Mouse (Mus musculus): ENCODE results near the gene Ehmt1.
A peak's percentile ranks its signal among the peaks of the same experiment; 100 is the strongest.

Ehmt1 gene

DNA sequence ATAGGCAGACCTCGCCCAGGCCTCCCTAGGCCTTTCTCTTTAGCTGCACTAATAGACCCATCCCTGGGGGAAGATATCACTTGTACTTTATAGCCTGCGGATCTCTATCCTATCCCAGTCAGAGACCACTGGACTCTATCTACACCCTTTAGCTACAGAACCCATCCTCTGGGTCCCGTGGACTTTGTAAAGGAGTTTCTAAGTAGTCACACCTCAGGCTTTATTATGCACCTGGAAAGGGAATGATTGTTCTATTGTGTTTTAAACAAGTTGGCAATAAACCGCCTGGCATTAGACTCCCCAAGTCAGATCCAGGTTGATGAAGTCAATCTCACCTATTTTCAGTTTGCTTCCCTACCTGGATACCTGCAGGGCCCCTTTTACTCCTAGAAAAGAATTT lies 7.2 kb downstream of the Ehmt1 start:
- DNase-seq (ENCODE audit: low spot score): no peak

DNA sequence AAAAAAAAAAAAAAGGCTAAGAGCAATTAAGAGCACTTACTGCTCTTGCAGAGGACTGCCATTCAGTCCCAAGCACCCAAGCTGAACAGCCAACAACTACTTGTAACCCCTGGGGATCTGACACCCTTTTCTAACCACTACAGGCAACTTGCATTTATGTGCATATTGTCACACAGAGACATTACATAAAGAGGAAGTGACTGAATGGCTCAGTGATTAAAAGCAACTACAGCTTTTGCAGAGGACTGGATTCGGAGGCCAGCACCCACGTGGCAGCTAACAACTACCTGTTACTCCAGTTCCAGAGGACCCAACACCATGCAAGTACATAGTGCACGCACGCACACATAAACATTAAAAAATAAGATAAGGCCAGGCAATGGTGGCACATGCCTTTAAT lies 8.9 kb downstream of the Ehmt1 start:
- DNase-seq (ENCODE audit: low spot score): no peak

DNA sequence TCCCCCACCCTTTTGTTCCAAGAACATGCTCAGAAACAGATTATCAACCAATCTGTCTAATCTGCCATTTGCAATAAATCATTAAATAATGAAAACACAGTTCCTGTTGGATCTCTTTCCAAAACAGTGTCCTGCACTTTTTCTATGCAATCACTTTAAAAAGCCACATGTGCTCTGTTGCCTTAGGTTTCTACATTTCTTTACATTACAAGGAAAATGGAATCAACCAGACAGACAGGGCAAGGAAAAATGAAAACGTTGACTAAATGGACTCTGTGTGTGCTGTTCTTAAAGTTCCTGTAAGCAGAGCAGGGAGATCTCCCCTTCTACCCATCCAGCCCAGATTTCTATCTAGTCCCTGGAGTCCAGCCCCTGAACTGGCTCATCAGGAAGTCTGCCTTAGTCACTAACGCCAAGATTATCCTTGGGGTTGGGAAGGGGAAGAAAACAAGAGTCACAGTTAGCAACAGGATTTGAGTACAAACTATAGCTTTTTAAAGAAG lies 13.7 kb downstream of the Ehmt1 start:
- DNase-seq (ENCODE audit: low spot score): peak; percentile 12

DNA sequence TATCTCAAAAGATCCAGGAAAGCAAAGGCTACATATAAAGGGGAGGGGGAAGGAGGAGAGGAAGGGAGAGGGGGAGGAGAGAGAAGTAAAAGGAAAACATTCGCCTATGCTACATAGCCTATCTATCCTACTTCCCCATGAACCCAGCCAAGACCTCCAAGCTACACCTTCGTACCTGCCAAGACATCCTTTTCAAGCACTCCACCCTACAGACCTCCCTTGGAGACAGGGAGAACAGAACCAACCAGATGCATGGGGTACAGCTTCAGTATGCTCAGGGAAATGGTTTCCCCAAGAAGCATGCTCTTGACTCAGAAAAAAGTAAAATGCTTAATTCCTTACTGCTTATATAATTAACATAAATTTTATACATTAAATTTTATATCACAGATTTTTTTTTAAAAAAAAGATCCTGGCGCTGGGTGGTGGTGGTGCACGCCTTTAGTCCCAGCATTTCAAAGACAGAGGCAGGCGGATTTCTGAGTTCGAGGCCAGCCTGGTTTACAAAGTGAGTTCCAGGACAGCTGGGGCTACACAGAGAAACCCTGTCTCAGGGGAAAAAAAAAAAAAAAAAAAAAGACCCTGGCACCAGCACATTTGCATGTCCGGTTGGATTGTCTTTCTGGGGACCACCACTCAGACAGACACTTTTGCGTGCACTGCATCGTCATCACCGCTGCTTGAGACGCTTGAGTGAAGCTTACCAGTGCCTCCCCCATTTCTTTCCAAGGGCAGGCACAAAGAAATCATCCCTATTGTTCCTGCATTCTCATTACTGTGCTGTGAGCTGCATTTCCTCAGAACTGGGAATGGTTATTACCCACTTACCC lies 14.4 kb downstream of the Ehmt1 start:
- peak; percentile 52 for DNase-seq (ENCODE audit: low spot score)

DNA sequence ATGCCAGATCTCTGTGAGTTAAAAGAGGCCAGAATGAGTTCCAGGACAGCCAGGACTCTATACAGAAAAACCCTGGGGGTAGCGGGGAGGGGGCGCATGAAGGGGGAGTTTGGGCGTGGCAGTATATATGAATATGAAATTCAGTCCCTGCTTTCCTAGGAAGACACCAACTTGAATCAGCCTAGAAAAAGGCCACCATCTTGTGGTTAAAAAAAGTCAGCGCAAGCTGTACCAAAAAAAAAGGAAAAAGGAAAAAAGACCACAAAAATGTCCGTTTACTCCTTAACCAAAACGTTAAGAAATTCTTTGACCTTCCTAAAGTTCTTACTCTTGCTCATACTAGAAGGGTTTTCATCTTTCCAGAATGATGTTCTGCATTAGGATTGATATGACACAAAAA lies 16.4 kb downstream of the Ehmt1 start:
- DNase-seq (ENCODE audit: low spot score): no peak

DNA sequence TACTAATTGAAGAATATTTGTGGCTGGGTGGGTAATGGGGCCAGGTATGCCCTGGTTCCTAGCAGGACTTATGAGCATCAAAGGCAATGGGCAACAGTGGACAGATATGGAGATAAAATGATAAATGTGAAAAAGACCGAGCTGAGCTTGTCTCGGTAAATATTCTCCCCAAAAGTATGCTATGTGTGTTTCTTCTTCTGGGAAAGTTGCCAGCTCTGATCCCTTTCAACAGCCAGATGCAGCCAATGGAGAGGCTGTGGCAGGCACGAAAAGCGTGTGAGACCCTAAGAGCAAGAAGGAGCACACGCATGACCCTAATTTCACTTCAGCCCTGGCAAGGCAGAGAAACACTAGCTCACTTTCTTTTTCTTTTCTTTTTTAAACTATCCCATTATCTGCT lies 18.4 kb downstream of the Ehmt1 start:
- no peak for DNase-seq (ENCODE audit: low spot score)

DNA sequence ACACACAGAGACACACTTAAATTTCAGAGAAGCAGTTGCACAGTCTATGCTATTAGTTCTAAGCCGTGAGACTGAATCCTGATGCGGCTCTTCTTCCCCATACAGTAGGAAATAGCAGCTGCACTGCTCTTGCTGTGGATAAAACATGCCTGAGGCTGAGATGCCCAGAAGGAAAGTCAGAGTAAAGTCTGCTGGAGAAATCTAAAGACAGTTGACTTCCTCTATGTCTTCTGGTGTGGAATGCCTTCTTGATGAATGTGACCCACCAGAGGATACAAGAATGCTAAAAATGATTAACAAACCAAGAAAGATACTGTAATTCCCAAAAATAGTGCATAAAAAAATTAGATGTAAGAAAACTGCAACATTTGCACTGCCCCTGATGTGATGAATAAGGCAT lies 20.1 kb downstream of the Ehmt1 start:
- no peak for DNase-seq (ENCODE audit: low spot score)

DNA sequence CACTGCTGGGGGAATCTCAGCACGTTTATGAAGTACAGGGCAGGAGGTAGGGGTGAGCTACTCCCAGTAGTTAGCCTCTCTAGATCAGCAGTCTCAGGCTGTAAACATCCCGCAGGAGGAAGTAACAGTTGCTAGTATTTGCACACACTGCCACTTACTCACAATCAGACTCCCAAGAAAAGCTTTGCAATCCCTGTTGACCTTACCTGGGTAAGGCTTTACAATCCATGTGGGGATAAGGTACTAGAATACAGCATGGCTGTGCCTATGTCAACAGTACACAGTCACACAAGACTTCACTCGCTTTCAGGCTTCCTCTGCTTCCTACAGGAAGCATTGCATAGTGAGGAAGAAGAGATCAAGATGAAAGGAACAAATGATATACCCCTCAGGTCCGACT lies 22.7 kb downstream of the Ehmt1 start:
- no peak for DNase-seq (ENCODE audit: low spot score)

DNA sequence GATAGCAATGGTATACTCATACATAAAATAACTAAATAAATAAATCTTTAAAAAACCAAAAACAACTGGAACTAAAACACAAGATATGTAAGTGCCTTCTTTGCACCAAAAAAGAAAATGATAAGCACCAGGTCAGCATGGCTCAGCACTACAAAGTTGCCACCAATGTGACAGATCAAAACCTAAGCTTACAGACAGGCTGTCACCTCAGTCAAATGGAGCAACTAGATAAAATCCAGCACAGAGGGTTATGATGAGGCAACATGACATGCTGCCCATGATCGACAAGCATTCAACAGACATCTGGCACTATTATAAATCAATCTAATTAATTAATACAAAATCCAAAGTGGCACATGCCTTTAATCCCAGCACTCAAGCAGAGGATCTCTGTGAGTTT lies 25.2 kb downstream of the Ehmt1 start:
- no peak for DNase-seq (ENCODE audit: low spot score)

DNA sequence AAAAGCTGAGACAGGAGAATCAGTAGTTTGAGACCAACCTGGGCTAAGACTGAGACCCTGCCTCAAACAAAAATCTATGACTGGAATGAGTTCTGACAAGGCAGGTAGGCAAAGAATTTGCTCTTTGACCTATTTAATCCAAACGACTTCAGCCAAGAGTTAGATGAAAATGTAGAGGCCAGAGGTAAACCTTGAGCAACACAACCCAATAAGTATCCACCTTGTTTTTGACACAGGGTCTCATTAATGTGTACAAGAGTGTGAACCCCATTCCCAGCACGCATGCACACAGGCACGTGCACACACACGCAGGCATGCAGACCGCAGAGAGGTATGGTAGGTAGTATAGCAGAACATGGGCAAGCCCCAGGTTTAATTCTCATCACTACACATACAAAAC lies 27.1 kb downstream of the Ehmt1 start:
- DNase-seq (ENCODE audit: low spot score): no peak

DNA sequence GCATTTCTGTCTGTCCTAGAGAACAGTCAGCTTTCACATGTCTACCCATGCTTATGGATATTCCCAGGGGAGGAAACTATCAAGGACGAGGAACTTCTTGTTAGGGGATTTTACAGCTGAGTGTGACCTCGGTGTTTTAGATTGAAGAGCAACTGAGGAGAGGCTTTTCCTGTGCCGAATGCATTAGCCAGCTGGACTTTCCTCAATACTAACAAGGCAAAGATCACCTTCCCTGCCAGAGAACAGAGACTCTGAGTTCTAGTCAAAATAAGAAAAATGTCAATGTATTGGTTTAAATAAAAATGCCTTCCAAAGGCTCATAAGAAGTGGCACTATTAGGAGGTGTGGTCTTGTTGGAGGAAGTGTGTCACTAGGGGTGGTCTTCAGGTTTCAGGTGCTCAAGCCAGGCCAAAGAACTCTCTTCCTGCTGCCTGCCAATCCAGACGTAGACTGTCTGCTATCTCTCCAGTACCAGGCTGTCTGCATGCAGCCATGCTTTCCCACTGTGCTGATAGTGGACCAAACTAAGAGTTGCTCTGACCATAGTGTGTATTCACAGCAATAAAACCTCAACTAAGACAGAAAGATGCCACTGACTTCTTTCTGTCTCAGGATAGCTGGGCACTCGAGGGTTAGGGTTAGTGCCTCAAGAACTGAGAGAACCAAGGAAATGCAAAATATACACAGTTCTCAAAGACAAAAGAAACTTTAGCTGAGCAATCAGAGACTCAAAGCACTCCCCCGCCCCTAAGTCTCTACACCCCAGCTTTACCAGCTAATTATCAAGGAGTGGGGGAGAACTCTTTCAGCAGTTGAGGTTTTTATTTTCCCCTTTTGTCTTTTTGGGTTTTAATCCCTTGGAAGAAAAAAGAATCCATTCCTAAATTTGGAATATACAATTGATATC lies 28.6 kb downstream of the Ehmt1 start:
- DNase-seq (ENCODE audit: low spot score): no peak

DNA sequence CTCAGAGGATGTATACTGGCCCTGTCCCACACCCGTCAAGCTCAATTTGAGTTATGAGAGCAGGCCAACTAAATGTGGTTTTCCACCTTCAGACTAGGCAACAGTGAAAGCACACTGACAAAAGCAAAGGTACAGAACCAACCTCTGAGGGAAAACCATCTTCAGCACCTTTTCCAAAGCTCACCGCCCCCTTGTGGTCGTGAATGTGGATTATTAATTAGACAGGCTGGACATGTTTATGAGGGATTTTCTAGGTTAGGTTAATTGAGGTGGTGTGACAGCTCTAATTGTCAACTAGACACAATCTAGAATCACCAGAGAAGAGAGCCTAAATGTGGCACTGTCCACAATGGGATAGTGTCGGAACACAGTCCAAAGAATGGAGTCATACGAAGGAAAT lies 30.5 kb downstream of the Ehmt1 start:
- no peak for DNase-seq (ENCODE audit: low spot score)

DNA sequence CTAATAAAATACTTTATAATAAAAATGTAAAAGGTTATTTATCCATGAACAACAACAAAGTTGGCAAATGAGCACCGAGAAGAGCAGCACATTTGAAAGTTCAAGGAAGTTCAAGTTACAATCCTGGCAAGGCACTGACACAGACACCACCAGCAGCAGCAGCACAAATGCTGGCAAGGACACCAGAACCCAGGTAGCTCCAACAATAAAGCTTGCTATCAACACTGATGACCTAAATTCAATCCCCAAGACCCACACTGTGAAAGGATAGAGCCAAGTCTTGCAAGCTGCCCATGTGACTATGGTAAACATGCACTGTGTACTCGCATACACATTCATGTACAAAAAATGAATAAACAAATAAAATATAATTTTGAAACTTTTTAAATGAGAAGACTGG lies 38.7 kb downstream of the Ehmt1 start:
- no peak for DNase-seq (ENCODE audit: low spot score)

DNA sequence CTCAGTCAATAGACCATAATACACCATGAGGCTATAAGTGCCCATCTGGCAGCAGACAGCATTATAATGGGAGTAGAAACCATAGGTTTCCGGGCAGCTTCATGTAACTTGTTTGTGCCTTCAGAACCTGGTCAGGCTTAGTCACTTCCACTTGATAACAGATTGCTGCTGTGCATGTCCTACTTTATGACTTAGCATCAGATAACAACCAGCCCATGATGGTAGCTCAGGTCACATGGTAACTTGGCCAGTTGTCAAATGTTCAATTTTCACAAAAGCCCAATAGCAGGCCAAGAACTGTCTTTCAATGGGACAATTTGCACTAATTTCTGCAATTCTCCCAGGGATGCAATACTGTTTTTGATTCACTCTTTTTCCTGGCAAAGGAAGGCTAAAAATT lies 48.5 kb downstream of the Ehmt1 start:
- DNase-seq (ENCODE audit: low spot score): no peak

DNA sequence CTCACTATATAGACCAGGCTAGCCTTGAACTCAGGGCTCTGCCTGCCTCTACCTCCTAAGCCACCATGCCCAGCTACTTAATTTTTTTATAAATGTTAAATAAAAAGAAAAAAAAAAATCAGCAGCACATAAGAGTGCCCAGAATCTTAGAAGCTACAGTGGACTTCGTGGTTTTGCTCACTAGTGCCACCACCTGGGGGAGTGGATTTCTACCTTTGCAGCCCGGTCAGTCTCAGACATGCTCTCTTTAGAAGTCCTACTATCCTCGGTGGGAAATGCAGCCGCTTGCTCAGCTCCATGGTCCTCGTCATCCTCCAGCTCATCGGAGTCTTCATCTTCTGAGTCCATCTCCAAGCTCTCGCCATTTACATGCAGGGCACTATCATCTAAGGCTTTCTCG lies 56.4 kb downstream of the Ehmt1 start:
- peak; percentile 16 for DNase-seq (ENCODE audit: low spot score)

DNA sequence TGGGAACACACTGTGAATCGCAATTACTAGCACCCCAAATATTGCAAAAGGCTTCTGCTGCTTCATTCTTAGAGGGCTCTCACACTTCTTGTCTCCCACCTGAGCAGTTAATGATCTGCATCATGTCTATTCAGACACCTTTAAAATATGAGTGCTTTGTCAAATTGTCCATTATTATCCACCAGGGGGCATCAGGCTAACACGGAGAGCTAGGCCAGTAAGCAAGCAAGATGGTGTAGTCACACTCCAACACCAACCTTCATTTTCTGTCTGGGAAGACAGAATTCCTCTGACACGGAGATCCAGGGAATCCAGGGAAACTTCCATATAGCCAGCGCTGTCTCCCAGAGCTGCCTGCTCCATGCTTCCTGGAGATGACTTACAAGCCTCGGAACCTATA lies 67.0 kb downstream of the Ehmt1 start:
- peak; percentile 50 for DNase-seq (ENCODE audit: low spot score)

DNA sequence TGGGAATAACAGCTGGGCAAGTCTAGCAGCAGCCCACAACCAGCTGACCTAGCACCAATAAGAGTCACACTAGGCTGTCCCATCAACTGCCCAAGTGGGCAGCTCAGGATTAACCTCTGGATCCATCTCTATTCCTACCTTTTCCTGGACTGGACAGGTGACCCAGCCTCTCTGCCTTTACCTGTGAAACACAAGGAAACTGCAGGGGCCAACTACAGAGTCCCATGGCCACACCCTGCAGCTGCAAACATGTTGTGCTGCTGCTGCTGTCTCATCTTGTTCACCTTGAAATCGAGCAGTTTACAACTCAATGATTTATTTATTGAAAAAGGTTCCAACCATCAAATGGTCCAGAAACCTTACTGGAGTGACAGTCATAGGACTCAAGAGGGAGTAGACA lies 72.9 kb downstream of the Ehmt1 start:
- no peak for DNase-seq (ENCODE audit: low spot score)

DNA sequence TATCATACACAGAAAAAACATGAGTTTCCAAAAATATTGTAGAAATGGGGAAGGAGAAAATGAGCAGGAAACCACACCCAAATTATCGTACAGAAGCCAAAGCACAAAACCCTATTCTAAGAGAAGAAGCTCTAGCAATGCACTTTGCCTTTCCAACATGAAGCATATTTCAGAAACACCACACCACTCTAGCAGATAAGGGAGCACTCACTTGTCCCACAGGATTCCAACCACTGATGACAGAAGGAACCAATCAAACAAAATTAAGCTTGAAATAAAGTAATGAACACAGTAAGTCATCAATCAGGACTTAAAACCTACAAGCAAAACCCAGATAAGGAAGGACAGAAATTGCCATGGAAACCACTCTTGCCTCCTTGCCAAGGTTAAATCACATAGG lies 74.2 kb downstream of the Ehmt1 start:
- DNase-seq (ENCODE audit: low spot score): no peak

DNA sequence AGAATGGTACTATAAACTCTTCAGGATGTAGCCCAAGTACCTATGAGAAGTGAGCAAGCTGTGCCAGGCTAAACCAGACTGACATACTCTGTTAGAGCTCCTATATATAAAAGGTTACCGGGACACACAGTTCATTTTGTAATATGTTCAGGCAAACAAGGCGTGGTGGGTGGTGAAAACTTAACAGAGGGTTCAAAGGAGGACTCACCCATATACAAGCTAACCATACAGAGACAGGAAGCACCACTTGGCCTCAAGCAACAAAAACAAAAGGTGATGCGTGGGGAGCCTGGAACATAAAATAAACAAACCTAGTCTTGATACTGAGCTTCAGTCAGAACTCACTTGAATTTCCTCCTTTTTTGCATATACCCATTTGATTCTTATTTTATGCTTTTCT lies 88.8 kb downstream of the Ehmt1 start:
- DNase-seq (ENCODE audit: low spot score): no peak

DNA sequence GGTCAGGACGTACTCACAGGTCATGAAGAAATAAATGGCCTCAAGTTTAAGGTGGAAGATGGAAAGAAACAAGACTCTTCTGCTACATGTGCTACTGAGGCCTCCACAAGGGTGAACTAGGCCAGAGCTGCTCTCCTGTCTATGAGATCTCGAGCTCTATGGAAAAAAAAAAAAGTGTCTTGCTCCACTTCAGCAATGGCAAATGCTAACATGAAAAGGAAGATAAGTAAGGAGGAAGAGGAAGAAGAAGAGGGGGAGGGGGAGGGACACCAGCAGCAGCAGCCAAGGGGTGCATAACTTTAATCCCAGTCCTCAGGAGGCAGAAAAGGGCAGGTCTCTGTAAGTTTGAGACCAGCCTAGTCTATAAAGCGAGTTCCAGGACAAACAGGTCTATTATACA lies 109.7 kb downstream of the Ehmt1 start:
- no peak for DNase-seq (ENCODE audit: low spot score)

DNA sequence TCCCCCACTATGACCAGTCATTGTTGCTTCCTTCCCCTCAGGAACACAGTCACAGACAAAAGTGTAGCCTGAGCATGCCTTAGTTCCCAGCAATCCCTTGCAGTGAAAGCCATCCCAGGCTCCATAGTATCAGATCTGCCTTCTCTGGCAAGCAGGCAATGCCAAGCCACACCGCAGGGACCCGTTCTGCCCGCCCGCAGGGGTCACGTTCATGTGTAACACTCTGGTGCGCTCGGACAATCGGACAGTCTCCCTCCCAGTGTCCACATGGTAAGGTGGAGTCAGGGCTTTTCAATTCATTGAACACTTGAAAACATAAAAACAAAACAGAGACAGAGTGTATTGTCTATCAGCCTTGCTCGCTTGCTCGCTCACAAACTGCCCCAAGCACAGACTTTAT lies 111.7 kb downstream of the Ehmt1 start:
- no peak for DNase-seq (ENCODE audit: low spot score)

DNA sequence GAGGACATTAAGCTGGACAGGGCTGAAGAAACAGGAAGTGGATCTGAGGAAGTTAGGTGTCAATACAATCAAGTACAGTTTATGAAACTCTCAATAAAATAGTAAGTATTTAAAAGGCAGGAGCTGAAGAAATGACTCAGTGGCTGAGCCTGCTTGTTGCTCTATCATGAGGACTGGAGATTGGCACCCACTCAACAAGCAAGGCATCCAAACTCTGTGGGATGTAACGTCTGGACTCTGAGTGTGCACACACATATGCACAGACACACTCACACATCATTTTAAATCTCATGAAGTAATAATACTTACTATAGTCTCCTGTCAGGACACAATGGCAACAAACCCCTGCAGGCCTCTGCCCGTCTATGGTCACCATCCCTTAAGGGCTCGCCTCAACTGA lies 112.4 kb downstream of the Ehmt1 start:
- no peak for DNase-seq (ENCODE audit: low spot score)

DNA sequence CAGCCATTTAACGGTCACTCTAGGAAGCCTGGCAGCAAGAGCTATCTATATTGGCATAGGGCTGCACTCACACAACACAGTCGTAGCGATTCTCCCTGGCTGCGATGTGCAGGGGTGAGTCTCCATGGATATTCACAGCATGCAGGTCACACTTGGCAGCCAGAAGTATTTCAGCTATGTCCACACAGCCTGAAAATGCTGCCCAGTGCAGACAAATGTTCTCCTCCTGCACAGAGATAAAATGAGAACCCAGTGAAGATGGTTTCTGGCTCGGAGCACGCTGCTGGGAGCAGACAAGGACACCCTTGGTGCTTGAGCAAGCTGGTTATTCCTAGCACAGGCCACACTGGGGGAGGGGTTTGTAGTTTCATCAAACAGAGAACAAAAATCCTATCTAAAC lies 113.3 kb downstream of the Ehmt1 start:
- DNase-seq (ENCODE audit: low spot score): no peak
